Mouse (Mus musculus) activated CD4-positive, CD25-positive, alpha-beta regulatory T cell (primary cell): ENCODE data around the gene Uts2. TPM values are rescaled to one million over a fixed set of nuclear protein-coding genes. Genes with fewer than 3 reads are reported as not detected.

ENCODE experiments used
- polyA plus RNA-seq, 2 experiments: library from polyadenylated mRNA; unstranded; fragments of 100-300 nt; shearing (Covaris generic); gene quantifications; one replicate each; pipeline ENCODE4 v1.2.1; 2017

The Uts2 gene
- under 1 TPM in 1 of 2 experiments, not detected in 1; 0.45 TPM for polyA plus RNA-seq

GRCm38 (mm10) chr4:150996797-150997196 is at the start of gene Uts2:
Gene Uts2 (plus strand): TSS chr4:150997097.

GRCm38 (mm10) chr4:151044037-151044943 is 47.4 kb downstream of the Uts2 start, which contains the start of gene Per3:
Gene Per3 (minus strand): TSS chr4:151044665.

Other genes with a start within 250 kb of the Uts2 start
- 10 to 100 TPM in 1 of 2 experiments, 1 to 10 TPM in 1; 6.2 to 10.2 TPM for gene Errfi1, start 143.2 kb upstream of the Uts2 start, polyA plus RNA-seq
- 100 to 1,000 TPM; 325 to 397 TPM for gene Park7, start 82.7 kb upstream of the Uts2 start, polyA plus RNA-seq
- gene Tnfrsf9, start 82.5 kb upstream of the Uts2 start, polyA plus RNA-seq = 100 to 1,000 TPM in 1 of 2 experiments, 10 to 100 TPM in 1; 69.3 to 289 TPM
- 1 to 10 TPM; 1.9 to 2.3 TPM for gene Per3, start 47.6 kb downstream of the Uts2 start, polyA plus RNA-seq
- 10 to 100 TPM; 63.7 to 74.6 TPM for gene Vamp3, start 60.9 kb downstream of the Uts2 start, polyA plus RNA-seq
- not detected for gene Gm13090, start 92.5 kb downstream of the Uts2 start, polyA plus RNA-seq